ENCODE assay signal across 13 mouse cellular contexts in genomic region chr13:93387440-93387839, GRCm38 (mm10).
DNase-seq lines count a peak whose midpoint lies in the region; ATAC-seq and TF ChIP-seq lines count a peak whose summit lies in the region.
"Had no signal": no experiment of that assay in that cellular context is flagged by ENCODE, and none has a peak within 500 bp of the region (broad histone marks: within the 10 kb centered on the region; RNA-seq: fewer than 3 reads in every experiment).

No protein-coding gene starts in this region.

- no peaks in the 10 kb centered on the region for H3K36me3 ChIP-seq in forebrain, embryonic 14.5 days (ENCODE audit: control insufficient read depth, insufficient read depth, low read length)
- H3K36me3 ChIP-seq in forebrain, embryonic 10.5 days (replicated peaks): peaks cover 13% of the 10 kb centered on the region
- H3K36me3 ChIP-seq in stomach, postnatal 0 days (ENCODE audit: control insufficient read depth, insufficient read depth, low read length): no peaks in the 10 kb centered on the region
- H3K36me3 ChIP-seq in kidney, embryonic 16.5 days (ENCODE audit: insufficient read depth, low read length): no peaks in the 10 kb centered on the region

- peak; percentile 12 for DNase-seq in forebrain, embryonic 14.5 days (ENCODE audit: low spot score)
- DNase-seq in forebrain, embryonic 10.5 days (ENCODE audit: extremely low spot score, low spot score): no peak
- peak; percentile 8 for DNase-seq in left cerebral cortex, postnatal 4 days
- DNase-seq in left cerebral cortex, adult 8-10 months (ENCODE audit: low spot score in 2 of 2): no peak
- peak; percentile 51 to 55 for DNase-seq in cerebellum, postnatal 36 days
- no peak for DNase-seq in stomach, postnatal 0 days (ENCODE audit: low spot score)
- no peak for DNase-seq in urinary bladder, postnatal 25 days (ENCODE audit: low spot score)
- DNase-seq: gastrocnemius, postnatal 14 days; heart, postnatal 36 days; kidney, postnatal 10 days; thymus, adult 18-20 months had no signal

- no peak overlapping the region for H3K4me2 ChIP-seq in forebrain, embryonic 14.5 days (ENCODE audit: low read length)
- no peak overlapping the region for H3K4me2 ChIP-seq in stomach, postnatal 0 days (replicated peaks; ENCODE audit: low read depth)
- H3K4me2 ChIP-seq in kidney, embryonic 16.5 days (replicated peaks; ENCODE audit: low read depth, low read length): no peak overlapping the region

- H3K4me1 ChIP-seq in forebrain, embryonic 14.5 days (ENCODE audit: control insufficient read depth, insufficient read depth, low read length): no peaks in the 10 kb centered on the region
- 0 out of 2 replicates have a peak, but pooled peaks cover 6% of the 10 kb centered on the region for H3K4me1 ChIP-seq in forebrain, embryonic 10.5 days
- H3K4me1 ChIP-seq in stomach, postnatal 0 days (replicated peaks; ENCODE audit: control insufficient read depth, insufficient read depth): no peaks in the 10 kb centered on the region
- no peaks in the 10 kb centered on the region for H3K4me1 ChIP-seq in kidney, embryonic 16.5 days (ENCODE audit: insufficient read depth, low read length)

- H3K27ac ChIP-seq in forebrain, embryonic 14.5 days (ENCODE audit: low read depth, low read length): no peak overlapping the region
- no peak overlapping the region for H3K27ac ChIP-seq in forebrain, embryonic 10.5 days
- H3K27ac ChIP-seq in stomach, postnatal 0 days (replicated peaks): no peak overlapping the region
- no peak overlapping the region for H3K27ac ChIP-seq in kidney, embryonic 16.5 days (ENCODE audit: low read length)
- H3K27ac ChIP-seq: macrophage had no signal

- no peak for TF ChIP-seq EP300 in stomach, postnatal 0 days (optimal IDR thresholded peaks at IDR 0.05)

- no peak for TF ChIP-seq CTCF in stomach, postnatal 0 days (IDR thresholded peaks at IDR 0.05; ENCODE audit: low read depth)

- H3K9me3 ChIP-seq in forebrain, embryonic 14.5 days (replicated peaks; ENCODE audit: control insufficient read depth, low read length): no peaks in the 10 kb centered on the region
- no peaks in the 10 kb centered on the region for H3K9me3 ChIP-seq in forebrain, embryonic 10.5 days
- H3K9me3 ChIP-seq in stomach, postnatal 0 days (ENCODE audit: control insufficient read depth, low read length): no peaks in the 10 kb centered on the region
- no peaks in the 10 kb centered on the region for H3K9me3 ChIP-seq in kidney, embryonic 16.5 days (ENCODE audit: low read length)

- WGBS in forebrain, embryonic 14.5 days: 69% methylated on average over 5 of the region's 5 CpGs
- WGBS in forebrain, embryonic 10.5 days: 92% methylated on average over 5 of the region's 5 CpGs
- WGBS in stomach, postnatal 0 days: 92% methylated on average over 5 of the region's 5 CpGs
- WGBS in kidney, embryonic 16.5 days: 95% methylated on average over 5 of the region's 5 CpGs

- ATAC-seq in forebrain, embryonic 14.5 days: no peak
- ATAC-seq in stomach, postnatal 0 days (ENCODE audit: low FRiP score, low TSS enrichment): no peak
- no peak for ATAC-seq in kidney, embryonic 16.5 days (ENCODE audit: low FRiP score, low TSS enrichment)

- intact Hi-C loops in left cerebral cortex, postnatal 4 days (cut with DNase I): no loop called here

- H3K4me3 ChIP-seq in forebrain, embryonic 14.5 days (ENCODE audit: low read depth, low read length): no peak overlapping the region
- no peak overlapping the region for H3K4me3 ChIP-seq in forebrain, embryonic 10.5 days
- no peak overlapping the region for H3K4me3 ChIP-seq in stomach, postnatal 0 days (ENCODE audit: low read depth, low read length)
- H3K4me3 ChIP-seq in kidney, embryonic 16.5 days (ENCODE audit: low read length): no peak overlapping the region

- no peaks in the 10 kb centered on the region for H3K27me3 ChIP-seq in forebrain, embryonic 14.5 days (replicated peaks; ENCODE audit: control insufficient read depth, insufficient read depth, low read length)
- H3K27me3 ChIP-seq in forebrain, embryonic 10.5 days (ENCODE audit: poor library complexity, severe bottlenecking): no peaks in the 10 kb centered on the region
- no peaks in the 10 kb centered on the region for H3K27me3 ChIP-seq in stomach, postnatal 0 days (ENCODE audit: control insufficient read depth, insufficient read depth, low read length)
- H3K27me3 ChIP-seq in kidney, embryonic 16.5 days (ENCODE audit: insufficient read depth, low read length): no peaks in the 10 kb centered on the region

- no peak overlapping the region for H3K9ac ChIP-seq in forebrain, embryonic 14.5 days (ENCODE audit: low read length)
- no peak overlapping the region for H3K9ac ChIP-seq in stomach, postnatal 0 days (ENCODE audit: low read length)
- H3K9ac ChIP-seq in kidney, embryonic 16.5 days (replicated peaks; ENCODE audit: low read length): no peak overlapping the region

Comparison
In these comparisons a context has a peak if more than half of its experiments do, and no peak if none do; other contexts are left out.
1. DNase-seq: peak in forebrain, embryonic 14.5 days (single experiment), left cerebral cortex, postnatal 4 days (single experiment) and cerebellum, postnatal 36 days (2 of 2); none in forebrain, embryonic 10.5 days (single experiment), left cerebral cortex, adult 8-10 months (0 of 2), stomach, postnatal 0 days (single experiment) and urinary bladder, postnatal 25 days (single experiment).